Mouse (Mus musculus) megakaryocyte, adult 5-6 weeks (primary cell): ENCODE data around the gene Hmox2. TPM values are rescaled to one million over a fixed set of nuclear protein-coding genes. Genes with fewer than 3 reads are reported as not detected.
"Not testable (repeated sequence)": the region's sequence is repeated elsewhere in the genome, so short reads cannot be mapped to it uniquely, and the experiment has no call there.

Experiments
- ATAC-seq: 2 replicates; pipeline ENCODE4 v1.8.0; 2016; ENCODE audit warnings: mild to moderate bottlenecking, inconsistent platforms; ENCODE audit not compliant: poor library complexity, severe bottlenecking
- total RNA-seq, 2 experiments: library from RNA; stranded (forward) in 1 of 2; stranded (reverse) in 1 of 2; fragments of 153-499, 151-499 nt in 1 of 2; fragments of 221-1000, 200-1000 nt in 1 of 2; gene quantifications; 2 replicates each; pipeline versions ENCODE4 v1.2.3 to v1.2.4; 2015 to 2017

Hmox2 gene
- total RNA-seq (2015): 74.5 and 91.4 TPM in 2 replicates
- total RNA-seq (2017): 89.6 and 108 TPM in 2 replicates

GRCm38 (mm10) chr16:4725780-4726527, at the start of gene Hmox2:
Gene Hmox2 (plus strand): TSS chr16:4726361.
- ATAC-seq: peak; percentile 88

GRCm38 (mm10) chr16:4676836-4677235, 49.3 kb upstream of the Hmox2 start:
- ATAC-seq: no peak

DNA sequence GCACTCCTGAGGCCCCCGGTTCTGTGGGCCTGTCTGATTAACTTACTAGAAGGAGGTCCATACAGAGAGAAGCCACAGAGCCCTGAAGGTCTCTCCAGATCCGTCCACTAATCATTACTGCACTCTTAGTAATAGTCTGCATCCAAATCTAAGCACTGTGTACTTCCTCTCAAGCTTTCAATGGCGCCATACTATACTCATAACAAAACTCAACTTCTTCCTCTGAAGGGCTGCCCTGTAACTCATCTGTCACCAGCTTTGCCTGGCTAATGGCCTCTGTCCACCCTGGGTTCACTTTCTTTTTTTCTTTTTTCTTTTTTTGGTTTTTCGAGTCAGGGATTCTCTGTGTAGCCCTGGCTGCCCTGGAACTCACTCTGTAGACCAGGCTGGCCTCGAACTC, 48.1 kb upstream of the Hmox2 start:
- peak; percentile 8; the same call in 1 of the 2 replicates for ATAC-seq

GRCm38 (mm10) chr16:4679121-4680018, 46.8 kb upstream of the Hmox2 start, which contains the start of gene Coro7:
Gene Coro7 (minus strand): TSS chr16:4679777.
- peak; percentile 86 for ATAC-seq

- ATAC-seq: not testable (repeated sequence)
Observed at GRCm38 (mm10) chr16:4680922-4681455, 45.2 kb upstream of the Hmox2 start.

GRCm38 (mm10) chr16:4682628-4683179, 43.5 kb upstream of the Hmox2 start:
- no peak for ATAC-seq

DNA sequence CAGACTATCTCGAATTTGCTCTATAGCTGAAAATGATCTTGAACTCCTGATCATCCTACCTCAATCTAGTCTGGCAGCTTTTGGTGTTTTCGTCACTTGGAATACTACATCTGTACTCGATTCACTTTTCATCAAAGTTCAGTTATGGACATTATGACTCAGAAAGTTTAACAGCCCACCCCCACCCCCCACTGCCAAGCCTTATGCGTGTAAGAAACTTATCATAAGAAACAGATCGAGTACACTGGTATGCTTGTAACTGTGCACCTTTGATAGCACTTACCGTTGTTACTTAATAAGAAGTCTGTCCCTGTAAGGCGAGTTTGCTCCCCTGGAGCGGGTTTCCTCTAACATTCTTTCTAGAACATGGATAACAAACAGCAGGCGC, 43.0 kb upstream of the Hmox2 start:
- no peak for ATAC-seq

DNA sequence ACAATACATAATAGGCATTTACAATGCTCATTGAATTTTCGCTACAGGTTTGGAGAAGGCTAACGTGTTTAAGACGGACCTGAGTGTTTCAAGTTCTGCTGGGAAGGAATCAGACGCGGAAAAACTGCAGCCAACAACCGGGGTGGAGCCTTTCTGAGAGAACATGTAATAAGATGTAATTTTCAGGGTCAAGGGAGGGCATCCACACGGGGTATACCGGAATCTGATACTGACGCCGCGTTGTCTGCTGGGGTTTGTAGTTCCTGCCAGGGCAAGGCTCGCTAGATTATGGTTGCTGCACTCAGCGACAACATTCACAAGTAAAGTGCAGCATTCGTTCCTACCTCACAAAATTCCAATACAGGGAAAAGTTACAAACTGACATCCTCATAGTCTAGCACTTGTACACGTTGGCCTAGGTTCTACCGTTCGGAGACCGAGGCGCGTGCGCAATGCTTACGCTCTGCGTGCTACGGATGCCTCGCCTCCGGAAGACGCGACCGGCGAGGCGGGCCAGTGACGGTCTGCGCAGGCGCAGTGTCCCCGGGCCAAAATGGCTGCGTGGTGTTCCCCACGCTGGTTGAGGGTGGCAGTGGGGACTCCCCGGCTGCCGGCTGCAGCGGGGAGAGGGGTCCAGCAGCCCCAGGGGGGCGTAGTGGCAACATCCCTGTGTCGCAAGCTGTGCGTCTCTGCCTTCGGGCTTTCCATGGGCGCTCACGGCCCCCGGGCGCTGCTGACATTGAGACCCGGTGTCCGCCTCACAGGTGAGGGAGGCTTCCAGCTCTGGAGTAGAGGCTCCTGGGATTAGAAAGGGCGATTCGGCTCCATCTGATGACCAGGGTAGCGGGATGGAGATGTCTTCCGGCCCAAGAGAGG, 42.3 kb upstream of the Hmox2 start:
- ATAC-seq: peak; percentile 80

- ATAC-seq: no peak
Observed at GRCm38 (mm10) chr16:4684457-4684791, 41.7 kb upstream of the Hmox2 start.

- ATAC-seq: not testable (repeated sequence)
Observed at GRCm38 (mm10) chr16:4689371-4689770, 36.8 kb upstream of the Hmox2 start.

DNA sequence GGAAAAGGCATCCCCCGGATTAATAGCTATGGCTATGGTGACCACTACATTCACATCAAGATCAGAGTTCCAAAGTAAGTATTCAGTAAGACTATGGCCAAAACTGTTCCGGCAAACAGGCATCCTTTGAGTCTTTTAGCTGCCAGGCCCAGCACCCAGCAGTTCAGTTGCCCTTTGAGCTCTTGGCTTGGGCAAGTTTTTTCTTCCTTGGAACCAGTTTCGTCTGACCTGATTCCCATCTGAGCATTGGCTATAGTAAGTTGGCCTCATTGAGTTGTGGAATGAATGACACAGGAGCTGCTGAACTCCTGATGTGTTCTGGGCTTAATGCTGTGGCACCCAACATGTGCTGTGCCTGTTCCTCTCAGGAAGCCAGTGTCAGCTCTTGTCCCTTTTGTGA, 24.9 kb upstream of the Hmox2 start:
- no peak for ATAC-seq

GRCm38 (mm10) chr16:4702646-4703045, 23.5 kb upstream of the Hmox2 start:
- no peak for ATAC-seq

- no peak for ATAC-seq
Observed at GRCm38 (mm10) chr16:4705541-4705940, 20.6 kb upstream of the Hmox2 start.

DNA sequence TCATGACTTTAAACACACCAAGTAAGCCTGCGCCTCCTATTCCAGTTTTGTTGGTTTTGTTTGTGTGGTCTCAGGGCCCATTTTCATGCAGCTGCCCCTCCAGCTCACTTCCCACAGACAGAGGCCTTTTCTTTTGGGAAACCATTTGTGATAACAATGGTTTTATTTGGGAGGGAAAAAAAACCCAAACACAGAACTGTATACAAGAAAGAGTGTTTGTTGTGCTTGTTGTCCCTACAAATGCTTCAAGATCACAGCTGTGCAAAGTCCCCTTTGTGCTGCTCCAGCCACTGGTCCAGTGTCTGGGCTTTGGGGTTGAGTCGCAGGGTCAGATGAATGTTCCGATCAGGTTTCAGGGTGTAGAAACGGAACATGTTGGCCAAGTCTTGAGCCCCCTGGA, 15.0 kb upstream of the Hmox2 start:
- no peak for ATAC-seq

- no peak for ATAC-seq
Observed at GRCm38 (mm10) chr16:4713861-4714710, 12.1 kb upstream of the Hmox2 start.

- no peak for ATAC-seq
Observed at GRCm38 (mm10) chr16:4717866-4718265, 8.3 kb upstream of the Hmox2 start.

DNA sequence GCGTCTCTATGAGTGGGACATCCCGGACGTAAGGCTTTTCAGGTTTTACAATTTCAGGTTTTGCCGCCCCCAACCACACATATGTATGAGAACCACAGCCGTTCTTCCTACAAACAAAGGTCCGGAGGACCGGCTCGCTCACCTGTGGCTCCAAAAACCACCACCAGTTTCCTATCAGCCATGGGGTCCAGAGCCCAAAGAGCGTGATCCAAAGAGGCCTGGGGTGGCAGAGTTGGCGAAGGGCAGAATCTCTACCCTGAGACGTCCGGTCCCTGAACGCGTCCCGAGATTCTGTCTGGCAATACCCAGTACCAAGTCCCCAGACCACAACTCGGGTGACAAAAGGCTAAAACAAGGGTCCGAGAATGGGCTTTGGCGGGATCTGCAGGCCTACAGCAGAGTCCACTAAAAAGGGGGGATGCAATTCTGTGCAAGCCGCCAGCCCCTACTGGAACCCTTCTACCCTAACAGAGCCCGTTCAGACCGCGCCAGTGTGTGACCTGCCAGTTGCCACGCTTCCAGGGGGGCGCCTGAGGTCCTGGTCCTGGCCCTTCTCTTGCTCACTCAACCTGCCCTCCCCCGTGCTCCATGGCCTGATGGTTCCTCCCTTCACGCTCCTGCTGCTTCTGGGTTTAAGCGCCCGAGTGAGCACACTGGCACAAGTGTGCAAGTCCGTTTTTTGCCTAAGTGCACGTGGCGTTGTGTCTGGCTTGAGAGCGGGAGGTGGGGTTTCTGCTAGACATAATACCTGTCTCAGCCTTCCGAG, 7.2 kb upstream of the Hmox2 start, which contains the start of gene Nmral1:
Nmral1 (minus strand) TSS at position 604 of the 766 bp plus-strand sequence.
- ATAC-seq: peak; percentile 77

DNA sequence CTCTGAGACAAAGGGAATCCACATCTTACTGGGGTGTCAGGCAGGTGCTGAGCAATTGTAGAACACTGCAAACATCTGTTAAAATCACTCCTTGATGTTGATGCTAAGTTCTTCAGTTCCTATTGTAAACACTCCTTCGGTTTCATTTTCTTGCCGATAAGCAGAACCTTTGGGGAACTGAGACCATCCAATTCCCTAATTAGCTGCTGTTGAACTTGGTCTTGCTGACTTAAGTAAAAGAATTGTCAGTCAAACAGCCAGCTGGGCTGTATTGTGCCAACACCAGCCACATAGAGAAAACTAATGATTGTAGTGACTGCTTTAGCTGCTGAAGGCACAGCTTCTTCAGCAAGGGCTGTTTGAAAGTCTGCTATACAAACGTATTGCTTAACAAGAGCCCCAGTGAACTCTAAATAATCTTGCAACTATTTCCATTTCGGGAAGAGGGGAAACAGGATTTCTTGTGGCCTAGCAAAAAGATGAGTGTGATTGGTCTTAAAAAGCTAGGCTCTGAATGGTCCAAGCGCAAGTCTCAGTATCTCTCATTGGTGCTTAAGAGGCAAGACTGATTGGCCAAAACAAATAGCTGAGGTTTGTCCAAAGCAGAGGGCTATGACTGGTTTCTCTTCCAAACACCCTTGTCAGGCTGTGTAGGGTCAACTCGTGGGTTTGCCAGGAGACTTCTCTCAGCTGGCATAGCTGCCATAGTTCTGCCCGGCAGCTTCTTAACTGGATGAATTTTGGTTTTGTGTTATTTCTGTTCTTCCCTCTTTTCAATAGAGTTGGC, 3.8 kb upstream of the Hmox2 start:
- ATAC-seq: peak; percentile 12
